Mouse (Mus musculus) mesoderm, embryonic 11.5 days (tissue): ENCODE measurements around the gene Ifi209.
"Not testable (repeated sequence)": the region's sequence is repeated elsewhere in the genome, so short reads cannot be mapped to it uniquely, and the experiment has no call there.

ENCODE experiments used
- DNase-seq: peaks from one replicate; pipeline ENCODE4 v3.0.0-alpha.2; 2012; ENCODE audit warnings: low read depth, low spot score

Gene Ifi209

GRCm38 (mm10) chr1:173630622-173631021 is at the start of gene Ifi209:
Ifi209 (plus strand) TSS chr1:173630917.
- not testable (repeated sequence) for DNase-seq

GRCm38 (mm10) chr1:173589698-173590097 is 41.0 kb upstream of the Ifi209 start:
- DNase-seq, result not testable (repeated sequence)

DNA sequence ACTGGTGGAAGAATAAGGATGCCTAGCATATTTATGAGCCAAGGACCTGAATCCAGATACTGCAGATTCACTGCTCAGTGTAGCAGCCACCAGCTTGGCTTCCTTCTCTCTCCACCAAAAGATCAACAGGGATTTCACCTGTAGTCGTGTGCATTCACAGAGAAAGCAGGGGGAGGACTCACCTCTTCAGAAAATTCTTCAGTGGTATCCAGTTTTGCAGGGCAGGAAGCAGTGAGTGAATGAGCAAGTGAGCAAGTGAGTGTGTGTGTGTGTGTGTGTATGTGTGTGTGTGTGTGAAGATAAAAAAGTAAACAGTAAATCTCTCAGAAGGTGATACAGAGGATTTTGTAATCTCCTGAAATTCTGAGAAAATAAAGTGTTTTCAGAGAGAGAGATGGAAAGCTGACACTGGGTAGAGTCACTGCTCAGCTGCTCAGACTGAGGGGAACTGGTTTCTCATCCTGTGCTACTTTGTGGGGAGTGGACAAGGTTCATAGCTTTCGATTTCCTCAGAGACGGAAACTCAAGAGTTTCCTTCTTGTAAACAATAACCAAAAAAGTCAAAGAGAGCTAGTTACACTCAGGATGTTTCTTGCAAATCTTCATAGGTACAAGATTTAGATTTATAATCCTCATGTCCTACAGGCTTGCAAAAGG is 31.8 kb upstream of the Ifi209 start, which contains the start of gene Ifi213:
Ifi213 (minus strand) TSS at position 437 of the 657 bp plus-strand sequence.
- not testable (repeated sequence) for DNase-seq

DNA sequence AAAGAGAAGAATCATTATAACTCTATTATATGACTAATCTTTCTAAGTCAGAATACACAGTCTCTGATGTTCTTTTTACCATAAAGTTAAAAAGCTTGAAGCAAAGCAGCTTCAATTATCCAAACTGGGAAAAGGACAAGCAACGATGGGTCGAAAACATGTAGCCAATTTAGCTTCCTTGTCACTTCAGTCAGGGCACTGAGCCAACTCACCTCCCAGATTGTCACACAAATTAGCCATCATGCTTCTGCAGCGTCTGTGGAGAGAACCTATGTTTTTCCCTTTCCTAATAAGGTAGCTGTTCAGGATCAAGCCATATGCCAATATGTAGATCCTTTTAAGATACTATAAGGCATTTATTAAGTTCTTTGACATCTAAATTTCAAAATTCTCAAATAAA is 20.4 kb upstream of the Ifi209 start:
- not testable (repeated sequence) for DNase-seq

GRCm38 (mm10) chr1:173622216-173622615 is 8.5 kb upstream of the Ifi209 start:
- DNase-seq, result not testable (repeated sequence)

GRCm38 (mm10) chr1:173624052-173624451 is 6.7 kb upstream of the Ifi209 start:
- DNase-seq, result no peak

GRCm38 (mm10) chr1:173626686-173627085 is 4.0 kb upstream of the Ifi209 start:
- DNase-seq, result no peak

- no peak for DNase-seq
Observed at GRCm38 (mm10) chr1:173633969-173634645, 3.4 kb downstream of the Ifi209 start.

DNA sequence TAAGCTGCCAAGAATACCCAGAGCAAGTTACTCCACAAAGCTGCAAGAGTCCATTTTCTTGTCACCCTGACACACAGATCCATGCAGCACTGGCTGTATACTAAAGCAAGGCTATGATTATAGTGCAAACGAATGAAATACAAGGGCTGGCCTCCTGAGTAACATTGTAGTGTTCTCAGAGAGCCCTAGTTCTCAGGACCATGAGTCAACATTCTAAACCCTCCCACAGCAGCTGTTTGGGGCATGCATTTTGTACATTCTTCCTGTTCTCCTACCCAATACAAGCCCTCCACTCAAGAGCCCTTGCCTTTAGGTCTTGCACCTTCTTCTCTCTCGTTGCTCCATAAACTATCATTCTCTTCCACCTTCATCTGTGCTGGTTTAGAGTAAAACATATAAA is 14.7 kb downstream of the Ifi209 start:
- no peak for DNase-seq

DNA sequence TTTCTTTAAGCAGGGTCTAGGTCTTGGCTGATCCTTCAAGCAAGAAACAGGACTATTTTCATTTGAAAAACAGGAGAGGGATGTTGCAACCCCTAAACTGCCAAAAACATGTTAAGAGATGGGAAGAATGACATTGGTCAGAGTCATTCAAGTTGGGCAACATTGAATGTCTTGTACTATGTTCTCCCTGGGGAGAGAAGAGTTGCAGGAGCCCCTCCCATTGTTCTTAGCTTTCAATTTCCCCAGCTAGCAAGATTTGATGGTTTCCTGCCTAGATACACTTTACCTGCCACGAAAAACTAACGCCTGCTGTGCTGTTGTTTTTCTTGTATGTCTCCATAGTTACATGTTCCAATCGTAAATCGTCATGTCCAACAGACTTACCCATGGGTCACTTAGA is 27.3 kb downstream of the Ifi209 start:
- DNase-seq, result no peak

DNA sequence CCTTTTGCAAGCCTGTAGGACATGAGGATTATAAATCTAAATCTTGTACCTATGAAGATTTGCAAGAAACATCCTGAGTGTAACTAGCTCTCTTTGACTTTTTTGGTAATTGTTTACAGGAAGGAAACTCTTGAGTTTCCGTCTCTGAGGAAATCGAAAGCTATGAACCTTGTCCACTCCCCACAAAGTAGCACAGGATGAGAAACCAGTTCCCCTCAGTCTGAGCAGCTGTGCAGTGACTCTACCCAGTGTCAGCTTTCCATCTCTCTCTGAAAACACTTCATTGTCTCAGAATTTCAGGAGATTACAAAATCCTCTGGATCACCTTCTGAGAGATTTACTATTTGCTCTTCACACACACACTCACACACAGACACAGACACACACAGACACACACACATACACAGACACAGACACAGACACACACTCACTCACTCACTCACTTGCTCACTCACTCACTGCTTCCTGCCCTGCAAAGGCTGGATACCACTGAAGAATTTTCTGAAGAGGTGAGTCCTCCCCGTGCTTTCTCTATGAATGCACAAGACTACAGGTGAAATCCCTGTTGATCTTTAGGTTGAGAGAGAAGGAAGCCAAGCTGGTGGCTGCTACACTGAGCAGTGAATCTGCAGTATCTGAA is 42.9 kb downstream of the Ifi209 start, which contains the start of gene Ifi208:
Ifi208 (plus strand) TSS at position 218 of the 640 bp plus-strand sequence.
- not testable (repeated sequence) for DNase-seq

GRCm38 (mm10) chr1:173678605-173679004 is 47.9 kb downstream of the Ifi209 start:
- DNase-seq, result not testable (repeated sequence)

DNA sequence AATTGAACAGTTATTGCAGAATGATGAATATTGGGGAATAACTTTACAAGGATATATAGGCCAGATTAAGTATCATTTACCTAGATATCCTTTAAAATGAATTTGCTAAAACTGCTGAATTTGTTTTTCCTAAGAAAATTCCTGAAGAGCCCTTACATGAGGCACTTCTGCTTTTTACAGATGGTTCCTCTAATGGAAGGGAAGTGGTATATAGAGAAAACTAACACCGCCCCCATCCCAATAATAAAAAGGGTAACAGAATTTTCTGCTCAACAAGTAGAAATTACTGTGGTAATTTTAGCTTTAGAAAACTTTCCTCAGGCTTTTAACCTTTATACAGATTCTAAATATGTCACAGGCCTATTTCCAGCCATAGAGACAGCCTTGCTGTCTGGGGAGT is 63.6 kb downstream of the Ifi209 start:
- DNase-seq, result no peak
